21 mouse cellular contexts compared by ENCODE assay signal in genomic region chr19:37946053-37946452, GRCm38 (mm10).
"Had no signal": no experiment of that assay in that cellular context is flagged by ENCODE, and none has a peak within 500 bp of the region (broad histone marks: within the 10 kb centered on the region; RNA-seq: fewer than 3 reads in every experiment).

No protein-coding gene starts in this region.

- H3K36me3 ChIP-seq: heart, embryonic 10.5 days; hindbrain, embryonic 13.5 days; limb, embryonic 12.5 days; liver, embryonic 12.5 days had no signal

- H3K9me3 ChIP-seq: heart, embryonic 10.5 days; heart, embryonic 12.5 days; hindbrain, embryonic 13.5 days; kidney, embryonic 15.5 days; limb, embryonic 12.5 days; liver, embryonic 12.5 days had no signal

- H3K4me3 ChIP-seq: heart, embryonic 10.5 days; heart, embryonic 12.5 days; hindbrain, embryonic 13.5 days; kidney, embryonic 15.5 days; limb, embryonic 12.5 days; liver, embryonic 12.5 days had no signal

- H3K27ac ChIP-seq: heart, embryonic 10.5 days; hindbrain, embryonic 13.5 days; hindbrain, postnatal 0 days; kidney, embryonic 15.5 days; kidney, postnatal 0 days; limb, embryonic 12.5 days; liver, embryonic 12.5 days; liver, embryonic 14.5 days had no signal

- H3K27me3 ChIP-seq: heart, embryonic 12.5 days; hindbrain, embryonic 13.5 days; kidney, embryonic 15.5 days; limb, embryonic 12.5 days; liver, embryonic 12.5 days had no signal

- ATAC-seq: hindbrain, postnatal 0 days; intestine, embryonic 16.5 days; liver, embryonic 12.5 days had no signal

- H3K4me1 ChIP-seq: heart, embryonic 10.5 days; heart, embryonic 12.5 days; hindbrain, embryonic 13.5 days; kidney, embryonic 15.5 days; liver, embryonic 12.5 days had no signal

- H3K9ac ChIP-seq: heart, embryonic 12.5 days; hindbrain, embryonic 13.5 days; kidney, embryonic 15.5 days; limb, embryonic 12.5 days; liver, embryonic 12.5 days; liver, embryonic 14.5 days had no signal

- DNase-seq: gastrocnemius, postnatal 14 days; gastrocnemius, postnatal 36 days; heart, adult 18-20 months; heart, postnatal 10 days; kidney, adult 11 months; kidney, adult 2 months; kidney, adult 9 months; kidney, postnatal 14 days; kidney, postnatal 36 days; layer of hippocampus, adult 9-11 months; layer of hippocampus, postnatal 36 days had no signal

- H3K4me2 ChIP-seq: heart, embryonic 12.5 days; hindbrain, embryonic 13.5 days; limb, embryonic 12.5 days; liver, embryonic 12.5 days had no signal
